Mouse (Mus musculus) liver, embryonic 14.5 days (tissue): ENCODE results near the gene Pipox. TPM values are rescaled to one million over a fixed set of nuclear protein-coding genes. Genes with fewer than 3 reads are reported as not detected.

ENCODE experiments used
- ATAC-seq: fragments of 200-750 bp; cut with Nextera tagmentation; 2 replicates; pipeline ENCODE4 v1.8.0; 2017; ENCODE audit warnings: moderate number of reproducible peaks, mild to moderate bottlenecking, moderate library complexity; ENCODE audit not compliant: insufficient read depth
- DNase-seq, 3 experiments: peaks; one replicate each; pipeline ENCODE4 v3.0.0-alpha.2; 2012 to 2013; ENCODE audit warnings: low read depth in 3 of 3, low spot score in 3 of 3
- H3K27ac ChIP-seq: fragments of 300-500 bp; sonication (generic); 2 replicates; pipeline ENCODE4 v1.5.1; 2014; ENCODE audit warnings: moderate library complexity, mild to moderate bottlenecking, control low read depth, inconsistent platforms
- H3K27me3 ChIP-seq: fragments of 300-500 bp; sonication (generic); 2 replicates; pipeline ENCODE4 v1.6.1; 2014; ENCODE audit warnings: mild to moderate bottlenecking, low read length, moderate library complexity; ENCODE audit not compliant: control insufficient read depth, insufficient read depth
- H3K36me3 ChIP-seq: fragments of 300-500 bp; sonication (generic); replicated peaks from 2 replicates; pipeline ENCODE4 v1.6.1; 2014; ENCODE audit warnings: low read depth; ENCODE audit not compliant: control insufficient read depth, insufficient read depth
- H3K4me1 ChIP-seq, 2 experiments: fragments of 200-500 bp in 1 of 2; fragments of 300-500 bp in 1 of 2; sonication (generic) in 1 of 2; replicated peaks; 2 replicates each; pipeline ENCODE4 v1.6.1; 2012 to 2014; ENCODE audit warnings: antibody characterized with exemption in 1 of 2, inconsistent platforms in 1 of 2, low read length in 1 of 2; ENCODE audit not compliant: control insufficient read depth in 2 of 2, insufficient read depth in 2 of 2
- H3K4me2 ChIP-seq: fragments of 300-500 bp; sonication (generic); 2 replicates; pipeline ENCODE4 v1.6.1; 2014; ENCODE audit warnings: low read depth, mild to moderate bottlenecking, control low read depth, moderate library complexity
- H3K4me3 ChIP-seq, 2 experiments: fragments of 200-500 bp in 1 of 2; fragments of 300-500 bp in 1 of 2; sonication (generic) in 1 of 2; 2 replicates each; pipeline ENCODE4 v1.5.1; 2012 to 2014; ENCODE audit warnings: low read depth in 2 of 2, low read length in 2 of 2, mild to moderate bottlenecking in 2 of 2, control low read depth in 1 of 2, inconsistent platforms in 1 of 2, moderate library complexity in 1 of 2; ENCODE audit not compliant: insufficient read depth in 1 of 2
- H3K9ac ChIP-seq: fragments of 300-500 bp; sonication (generic); replicated peaks from 2 replicates; pipeline ENCODE4 v1.6.1; 2014; ENCODE audit warnings: mild to moderate bottlenecking, control low read depth, moderate library complexity
- H3K9me3 ChIP-seq: fragments of 300-500 bp; sonication (generic); 2 replicates; pipeline ENCODE4 v1.6.1; 2016; ENCODE audit warnings: low read length, mixed read lengths; ENCODE audit not compliant: control insufficient read depth
- CTCF ChIP-seq: IDR thresholded peaks from 2 replicates; pipeline ENCODE4 v1.5.1; 2016; ENCODE audit warnings: antibody characterized with exemption, low read depth, control low read depth
- EP300 ChIP-seq: IDR thresholded peaks from 2 replicates; pipeline ENCODE4 v1.6.1; 2016; ENCODE audit warnings: antibody characterized with exemption, low read depth
- WGBS: fragments of 180-500 bp; shearing (Covaris S2); extraction: QIAGEN DNeasy Blood & Tissue Kit; methylation state at CpG from one replicate; pipeline ENCODE4 v1.1.7; 2014; ENCODE audit not compliant: insufficient replicate concordance; 5-methylcytosine and 5-hydroxymethylcytosine counted together
- polyA plus RNA-seq, 2 experiments: library from polyadenylated mRNA; depleted of rRNA in 1 of 2; stranded (reverse) in 1 of 2; unstranded in 1 of 2; fragments of >200 nt; fragmentation: Nextera tagmentation in 1 of 2; extraction: Ambion mirVana in 1 of 2; gene quantifications; 2 replicates each; pipeline versions ENCODE4 v1.2.1 to v1.2.3; 2012 to 2014

Gene Pipox
- polyA plus RNA-seq (2012; rRNA removed) (15.4 and 15.6 TPM in 2 replicates), polyA plus RNA-seq (2014; fragmentation: Nextera tagmentation; extraction: Ambion mirVana) (14.1 and 15.6 TPM in 2 replicates)

DNA sequence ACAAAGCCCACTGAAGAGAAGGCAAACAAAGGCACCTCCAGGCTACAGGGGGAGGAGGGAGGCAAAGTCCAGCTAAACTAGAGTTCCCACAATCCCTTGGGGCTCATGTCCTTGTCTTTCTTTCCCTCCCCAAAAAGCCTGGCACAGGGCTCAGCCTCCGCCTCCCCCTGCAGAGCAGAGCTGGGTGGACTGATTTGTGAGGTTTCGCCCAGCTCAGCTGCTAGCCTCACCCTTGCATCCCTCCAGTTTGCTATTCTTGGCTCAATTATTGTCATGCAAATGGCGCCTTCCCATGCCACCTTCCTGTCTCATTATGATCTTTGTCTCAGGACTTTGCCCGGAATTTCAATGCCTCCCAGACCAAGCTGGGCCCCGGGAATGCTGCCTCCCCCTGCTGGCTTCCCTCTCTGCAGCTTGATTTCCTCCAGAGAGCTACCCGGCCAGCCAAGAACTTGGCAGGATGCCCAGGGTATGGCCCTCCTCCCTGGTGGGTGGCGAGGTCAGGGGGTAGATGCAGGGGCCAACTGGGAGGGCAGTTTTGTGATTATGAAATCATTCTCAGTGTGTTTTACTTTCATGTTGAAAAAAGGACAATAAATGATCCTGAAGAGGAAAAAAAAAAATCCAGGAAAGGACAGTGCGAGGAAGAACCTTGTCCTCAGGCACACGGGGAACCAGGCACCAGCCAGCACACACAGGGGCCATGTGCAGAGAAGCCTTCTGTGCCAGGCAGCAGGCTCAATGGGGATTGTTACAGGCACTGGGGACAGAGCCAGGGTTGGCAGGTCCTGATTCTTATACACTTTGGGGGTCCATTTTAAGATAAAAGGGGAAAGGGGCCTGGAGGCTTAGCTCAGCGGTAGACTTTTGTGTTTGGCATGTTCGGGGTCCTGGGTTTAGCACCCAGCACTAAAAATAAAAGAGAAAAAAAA, at the start of gene Pipox:
Pipox (minus strand) TSS at position 310 of the 932 bp plus-strand sequence.
- TF ChIP-seq CTCF (peak; percentile 48), EP300 (no peak)
- H3K4me1 ChIP-seq: peaks cover 0 to 5% of the 10 kb centered on the region in 2 experiments; a peak in 2 of 4 replicates
- no peak within 1 kb of the TSS for H3K9ac ChIP-seq
- H3K4me3 ChIP-seq: peak within 1 kb of the TSS; percentile 21 to 24
- no peaks in the 10 kb centered on the region for H3K9me3 ChIP-seq
- ATAC-seq: peak; percentile 74
- 26% methylated on average over 11 of the region's 11 CpGs for WGBS
- peak within 1 kb of the TSS; percentile 41 for H3K4me2 ChIP-seq
- H3K36me3 ChIP-seq: no peaks in the 10 kb centered on the region
- peak; percentile 23 to 31 (median 24) for DNase-seq
- no peak within 1 kb of the TSS for H3K27ac ChIP-seq
- H3K27me3 ChIP-seq: peaks cover 18% of the 10 kb centered on the region

- Histone ChIP-seq H3K4me3 (no peak overlapping the region), H3K36me3 (no peaks in the 10 kb centered on the region), H3K9me3 (no peaks in the 10 kb centered on the region), H3K27me3 (no peaks in the 10 kb centered on the region; the same call in 1 of the 2 replicates), H3K27ac (no peak overlapping the region), H3K4me1 (no peaks in the 10 kb centered on the region), H3K4me2 (no peak overlapping the region), H3K9ac (no peak overlapping the region)
- ATAC-seq: no peak
- no peak for DNase-seq
- WGBS: 32% methylated on average over 5 of the region's 5 CpGs
- TF ChIP-seq CTCF: no peak
Observed at GRCm38 (mm10) chr11:77942230-77942629, 48.3 kb upstream of the Pipox start.

DNA sequence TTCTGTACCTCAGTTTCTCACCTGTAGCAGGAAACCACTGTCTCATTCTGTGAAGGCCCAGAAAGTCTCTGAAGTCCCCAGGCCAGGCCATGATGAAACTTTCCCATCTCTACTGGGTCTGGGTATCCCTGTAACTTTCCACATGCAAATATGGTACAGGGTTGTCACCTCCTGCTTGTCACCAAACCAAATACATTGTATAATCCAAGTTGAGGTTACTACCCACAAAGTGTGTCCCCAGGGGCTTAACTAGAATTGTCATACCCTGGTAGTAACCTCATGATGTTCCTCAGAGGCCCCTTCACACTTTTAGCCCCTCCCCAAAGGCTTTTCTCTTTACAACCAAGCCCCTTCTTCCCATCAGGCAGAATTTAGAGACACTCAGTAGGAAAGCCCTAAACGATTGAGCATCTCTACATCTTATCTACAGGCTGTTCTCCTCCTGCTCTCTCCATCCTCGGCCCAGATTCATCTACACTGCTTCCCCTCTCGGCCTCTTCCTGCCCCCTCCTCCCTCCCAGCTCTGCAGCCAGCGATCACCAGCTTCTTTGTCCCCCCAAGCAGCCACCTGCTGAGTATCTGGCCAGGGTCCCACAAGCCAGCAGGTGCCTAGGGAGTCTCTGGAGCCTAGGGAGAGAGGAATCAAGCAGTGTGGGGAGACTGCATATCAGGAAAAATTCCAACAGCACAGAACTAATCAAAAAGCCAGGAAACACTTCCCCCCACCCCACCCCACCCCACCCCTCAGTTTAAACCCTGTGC, 43.9 kb upstream of the Pipox start:
- Histone ChIP-seq H3K4me1 (no peaks in the 10 kb centered on the region), H3K9me3 (no peaks in the 10 kb centered on the region), H3K27ac (no peak overlapping the region), H3K36me3 (no peaks in the 10 kb centered on the region), H3K27me3 (peaks cover 32% of the 10 kb centered on the region), H3K9ac (no peak overlapping the region), H3K4me3 (no peak overlapping the region), H3K4me2 (no peak overlapping the region)
- no peak for ATAC-seq
- TF ChIP-seq CTCF: no peak
- no peak for TF ChIP-seq EP300
- 16% methylated on average over 4 of the region's 4 CpGs for WGBS
- DNase-seq: no peak

DNA sequence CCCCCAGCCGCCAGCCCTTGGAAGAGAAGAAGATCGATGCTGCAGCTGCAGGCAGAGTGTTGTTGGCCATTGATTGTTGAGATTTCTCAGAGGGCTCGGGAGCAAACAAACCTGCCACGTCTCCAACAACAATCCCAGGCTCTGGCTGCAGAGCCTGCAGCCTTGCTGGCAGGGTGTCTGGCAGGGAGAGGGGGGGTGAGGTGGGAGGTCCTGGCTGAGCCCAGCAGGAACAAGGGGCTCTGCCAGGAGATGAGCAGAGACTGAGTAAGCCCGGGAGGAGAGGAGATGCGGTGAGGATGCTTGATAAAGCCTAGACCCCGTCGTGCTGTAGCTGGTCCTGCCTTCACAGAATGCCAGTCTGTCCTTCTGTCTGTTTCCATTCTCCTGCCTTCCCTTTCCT, 43.0 kb upstream of the Pipox start:
- H3K9ac ChIP-seq: no peak overlapping the region
- no peak for DNase-seq
- TF ChIP-seq EP300: no peak
- TF ChIP-seq CTCF: no peak
- no peak for ATAC-seq
- H3K36me3 ChIP-seq: no peaks in the 10 kb centered on the region
- H3K4me2 ChIP-seq: no peak overlapping the region
- no peak overlapping the region for H3K4me3 ChIP-seq
- H3K27me3 ChIP-seq: peaks cover 41% of the 10 kb centered on the region
- no peaks in the 10 kb centered on the region for H3K9me3 ChIP-seq
- 8% methylated on average over 8 of the region's 8 CpGs for WGBS
- no peak overlapping the region for H3K27ac ChIP-seq
- H3K4me1 ChIP-seq: no peaks in the 10 kb centered on the region
